Mouse (Mus musculus): ENCODE measurements around the gene Mtmr12. TPM values are rescaled to one million over a fixed set of nuclear protein-coding genes. Genes with fewer than 3 reads are reported as not detected.

Gene Mtmr12
- polyA plus RNA-seq, 1 experiment, result 24.7 TPM

- peak within 1 kb of the TSS; percentile 94 for H3K27ac ChIP-seq (ENCODE audit: insufficient read depth, low read depth, low read length)
- TF ChIP-seq CTCF (IDR thresholded peaks at IDR 0.05; ENCODE audit: extremely low read depth, insufficient read length, insufficient replicate concordance, low read depth, low read length) (no peak), POLR2A (IDR thresholded peaks at IDR 0.05; ENCODE audit: low read depth, low read length) (peak; percentile 84)
- peak within 1 kb of the TSS; percentile 99 for H3K4me3 ChIP-seq (ENCODE audit: low read depth, low read length)
- peaks cover 4% of the 10 kb centered on the region for H3K36me3 ChIP-seq (ENCODE audit: control insufficient read depth, insufficient read depth, low read length)
- no peaks in the 10 kb centered on the region for H3K27me3 ChIP-seq (ENCODE audit: control insufficient read depth, insufficient read depth, low read length)
- under 1% methylated on average over 69 of the region's 74 CpGs for WGBS
- peaks cover 9% of the 10 kb centered on the region; the same call in 1 of the 2 replicates for H3K4me1 ChIP-seq (ENCODE audit: control insufficient read depth, insufficient read depth, insufficient read length, low read length)
These were observed 116.4 kb downstream of the Mtmr12 start, which contains the start of gene Golph3 for GRCm38 (mm10) chr15:12321091-12321787. TSS of gene Golph3 (plus strand) at chr15:12321450.

- Histone ChIP-seq H3K27ac (ENCODE audit: insufficient read depth, low read depth, low read length) (peak within 1 kb of the TSS; percentile 94), H3K27me3 (ENCODE audit: control insufficient read depth, insufficient read depth, low read length) (no peaks in the 10 kb centered on the region), H3K36me3 (ENCODE audit: control insufficient read depth, insufficient read depth, low read length) (peaks cover 4% of the 10 kb centered on the region), H3K4me1 (ENCODE audit: control insufficient read depth, insufficient read depth, insufficient read length, low read length) (peaks cover 10% of the 10 kb centered on the region; the same call in 1 of the 2 replicates), H3K4me3 (ENCODE audit: low read depth, low read length) (peak within 1 kb of the TSS; percentile 99)
- TF ChIP-seq POLR2A (IDR thresholded peaks at IDR 0.05; ENCODE audit: low read depth, low read length) (0 out of 2 replicates have a peak, but pooled peaks have one; percentile 24), CTCF (IDR thresholded peaks at IDR 0.05; ENCODE audit: extremely low read depth, insufficient read length, insufficient replicate concordance, low read depth, low read length) (no peak)
- WGBS, result under 1% methylated on average over 70 of the region's 70 CpGs
These were observed 117.2 kb downstream of the Mtmr12 start, which contains the start of gene 1810049J17Rik for GRCm38 (mm10) chr15:12321788-12322621. TSS of gene 1810049J17Rik (minus strand) at chr15:12321899.

- Histone ChIP-seq H3K27me3 (ENCODE audit: control insufficient read depth, insufficient read depth, low read length) (no peaks in the 10 kb centered on the region), H3K36me3 (ENCODE audit: control insufficient read depth, insufficient read depth, low read length) (peaks cover 4% of the 10 kb centered on the region), H3K27ac (ENCODE audit: insufficient read depth, low read depth, low read length) (peak overlapping the region; percentile 94), H3K4me3 (ENCODE audit: low read depth, low read length) (peak overlapping the region; percentile 99), H3K4me1 (ENCODE audit: control insufficient read depth, insufficient read depth, insufficient read length, low read length) (peaks cover 10% of the 10 kb centered on the region; the same call in 1 of the 2 replicates)
- no peak for TF ChIP-seq CTCF (IDR thresholded peaks at IDR 0.05; ENCODE audit: extremely low read depth, insufficient read length, insufficient replicate concordance, low read depth, low read length)
- TF ChIP-seq POLR2A (IDR thresholded peaks at IDR 0.05; ENCODE audit: low read depth, low read length), result no peak
- WGBS, result 1% methylated on average over 9 of the region's 9 CpGs
These were observed 118.0 kb downstream of the Mtmr12 start for GRCm38 (mm10) chr15:12322676-12323402.

Other genes with a start within 250 kb of the Mtmr12 start
- 0.23 and 0.25 TPM in 2 replicates for gene Sub1, start 208.0 kb upstream of the Mtmr12 start, polyA plus RNA-seq (2012; rRNA removed)
- 93.8 and 145 TPM in 2 replicates for gene Zfr, start 87.2 kb upstream of the Mtmr12 start, polyA plus RNA-seq (2012; rRNA removed)
- 64.4 and 103 TPM in 2 replicates for gene Golph3, start 116.4 kb downstream of the Mtmr12 start, polyA plus RNA-seq (2012; rRNA removed)
- gene 1810049J17Rik, start 116.9 kb downstream of the Mtmr12 start, polyA plus RNA-seq (2012; rRNA removed), result not detected in 2 replicates